Mouse (Mus musculus): ENCODE results near the gene Dad1.

- TF ChIP-seq CTCF (IDR thresholded peaks at IDR 0.05; ENCODE audit: extremely low read depth, insufficient read depth, insufficient read length, insufficient replicate concordance) = no peak
- no peak for TF ChIP-seq POLR2A (IDR thresholded peaks at IDR 0.05; ENCODE audit: low read depth, low read length)
Measured at GRCm38 (mm10) chr14:54206309-54206708, 47.6 kb downstream of the Dad1 start.
